Mouse (Mus musculus): ENCODE results near the gene Sirpa. TPM values are rescaled to one million over a fixed set of nuclear protein-coding genes. Genes with fewer than 3 reads are reported as not detected.
A peak's percentile ranks its signal among the peaks of the same experiment; 100 is the strongest.

The Sirpa gene
- polyA plus RNA-seq, 1 experiment from 2014 or later = 12.8 TPM

DNA sequence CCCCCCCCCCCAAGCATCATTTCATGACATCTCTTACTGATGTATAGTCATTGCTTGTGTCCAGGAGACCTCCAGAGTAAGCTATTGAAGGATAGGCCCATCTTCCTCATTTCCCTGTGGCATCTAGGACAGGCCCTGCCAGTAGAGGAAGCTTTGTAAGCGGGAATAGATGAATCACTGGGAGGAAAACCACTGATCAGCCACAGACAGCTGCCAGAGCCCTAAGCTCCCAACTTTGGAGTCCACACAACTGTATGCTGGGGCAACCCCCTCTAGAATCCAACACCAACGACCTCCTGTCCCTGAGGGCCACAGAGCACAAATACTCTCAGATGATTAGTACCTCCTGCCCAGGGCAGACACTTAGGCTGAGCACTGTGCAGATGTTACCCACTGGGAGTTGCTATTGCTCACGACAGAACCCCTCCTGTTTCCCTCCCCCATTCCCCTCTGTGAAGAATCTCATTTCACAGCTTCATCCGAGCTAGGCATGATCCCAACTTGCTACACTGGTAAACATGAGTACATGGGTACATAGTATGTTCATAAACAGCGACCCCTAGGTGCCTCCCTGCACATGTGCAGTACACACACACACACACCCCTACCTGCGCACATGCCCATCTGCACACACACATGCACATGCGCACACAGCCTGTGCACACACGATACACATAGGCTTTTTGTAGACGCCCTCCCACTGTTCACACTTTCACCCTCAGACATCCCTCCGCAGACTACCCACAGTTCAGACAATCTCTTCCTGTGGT is 9.4 kb downstream of the Sirpa start:
- no peaks in the 10 kb centered on the region for H3K9me3 ChIP-seq
- WGBS = 79% methylated on average over 10 of the region's 10 CpGs
- H3K27me3 ChIP-seq (ENCODE audit: insufficient read depth, poor library complexity, severe bottlenecking) = no peaks in the 10 kb centered on the region
- H3K27ac ChIP-seq = no peak overlapping the region
- no peaks in the 10 kb centered on the region for H3K36me3 ChIP-seq
- no peak overlapping the region for H3K4me3 ChIP-seq
- DNase-seq (ENCODE audit: low spot score) = no peak
- H3K4me1 ChIP-seq = peaks cover 65% of the 10 kb centered on the region

DNA sequence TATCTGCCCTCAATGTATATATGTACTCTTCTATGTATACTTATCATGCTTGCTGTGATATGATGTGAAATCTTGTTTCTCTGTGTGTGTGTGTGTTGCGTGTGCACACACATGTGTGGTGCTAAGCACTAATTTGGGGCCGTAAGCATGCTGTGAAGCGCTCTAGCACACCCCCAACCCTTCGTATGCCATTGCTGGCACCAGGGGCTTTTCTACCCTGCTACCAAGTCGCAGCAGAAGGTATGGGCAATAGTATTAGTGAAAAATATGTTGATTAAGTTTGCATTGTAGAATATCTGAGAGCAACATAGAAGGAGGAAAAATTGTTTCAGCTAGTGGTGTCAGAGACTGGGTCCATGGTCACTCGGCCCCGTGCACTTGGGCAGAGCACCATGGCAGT is 10.2 kb downstream of the Sirpa start:
- WGBS = 91% methylated on average over 7 of the region's 7 CpGs
- Histone ChIP-seq H3K27me3 (ENCODE audit: insufficient read depth, poor library complexity, severe bottlenecking) (no peaks in the 10 kb centered on the region), H3K27ac (no peak overlapping the region), H3K9me3 (no peaks in the 10 kb centered on the region), H3K36me3 (no peaks in the 10 kb centered on the region), H3K4me3 (no peak overlapping the region), H3K4me1 (peaks cover 63% of the 10 kb centered on the region)
- no peak for DNase-seq (ENCODE audit: low spot score)

DNA sequence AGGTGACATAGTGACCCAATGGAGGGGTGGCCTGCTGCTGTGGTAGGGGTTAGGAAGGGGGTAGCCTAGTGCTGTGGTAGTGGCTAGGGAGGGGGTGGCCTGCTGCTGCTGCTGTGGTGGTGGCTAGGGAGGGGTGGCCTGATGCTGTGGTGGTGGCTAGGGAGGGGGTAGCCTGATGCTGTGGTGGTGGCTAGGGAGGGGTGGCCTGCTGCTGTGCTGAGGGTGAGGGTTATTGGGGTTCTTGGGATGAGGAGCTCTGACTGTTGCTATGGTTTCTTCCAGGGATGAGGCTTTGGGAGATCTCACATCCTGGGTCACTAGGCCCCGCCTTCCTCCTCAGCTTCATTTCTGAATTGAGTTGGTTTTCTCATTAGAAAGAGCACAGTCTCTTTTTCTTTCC is 10.9 kb downstream of the Sirpa start:
- no peak overlapping the region for H3K27ac ChIP-seq
- DNase-seq (ENCODE audit: low spot score) = peak; percentile 82
- peaks cover 56% of the 10 kb centered on the region for H3K4me1 ChIP-seq
- H3K9me3 ChIP-seq = no peaks in the 10 kb centered on the region
- H3K4me3 ChIP-seq = no peak overlapping the region
- H3K36me3 ChIP-seq = no peaks in the 10 kb centered on the region
- H3K27me3 ChIP-seq (ENCODE audit: insufficient read depth, poor library complexity, severe bottlenecking) = no peaks in the 10 kb centered on the region
- WGBS = 100% methylated on average over 1 of the region's 1 CpGs

DNA sequence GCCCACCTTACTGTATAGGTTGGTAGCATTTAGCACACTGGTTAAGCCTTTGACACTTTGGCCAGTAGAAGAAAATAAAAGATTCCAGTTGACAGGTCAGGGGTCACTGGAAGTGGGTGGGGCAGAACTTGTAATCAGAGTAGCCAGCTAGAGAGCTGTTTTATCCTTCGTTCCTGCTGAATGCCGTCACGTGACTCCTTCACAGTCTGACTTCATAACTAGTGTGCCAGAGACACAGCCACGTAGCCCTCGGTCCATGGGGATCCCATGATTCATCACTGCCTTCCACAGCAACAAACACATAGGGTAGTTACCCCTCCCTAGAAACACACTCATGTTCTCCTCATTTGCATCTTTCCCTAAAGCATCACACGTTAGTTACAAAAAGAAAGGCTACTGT is 11.4 kb downstream of the Sirpa start:
- Histone ChIP-seq H3K4me3 (no peak overlapping the region), H3K27ac (no peak overlapping the region), H3K27me3 (ENCODE audit: insufficient read depth, poor library complexity, severe bottlenecking) (no peaks in the 10 kb centered on the region), H3K36me3 (peaks cover 2% of the 10 kb centered on the region; the same call in 1 of the 2 replicates), H3K9me3 (no peaks in the 10 kb centered on the region), H3K4me1 (peaks cover 51% of the 10 kb centered on the region)
- no peak for DNase-seq (ENCODE audit: low spot score)
- 26% methylated on average over 6 of the region's 6 CpGs for WGBS

DNA sequence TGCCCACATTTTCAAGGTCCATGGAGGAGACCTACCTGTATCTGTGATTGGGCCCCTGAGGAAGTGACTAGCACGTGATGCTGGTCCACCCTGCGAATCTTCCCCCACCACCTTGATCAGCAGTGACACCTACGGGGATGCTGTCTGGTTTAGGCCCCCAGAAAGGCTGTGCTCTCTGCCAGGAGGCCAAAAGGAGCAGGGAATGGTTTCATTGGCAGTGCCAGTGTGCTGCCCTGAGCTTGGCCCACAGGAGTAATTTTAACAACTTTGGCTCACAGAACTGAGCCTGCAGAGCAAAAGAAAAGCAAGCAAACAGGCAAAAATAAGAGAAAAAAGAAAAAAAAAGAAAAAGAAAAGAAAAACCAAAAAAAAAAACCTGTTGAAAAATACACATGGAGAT is 13.2 kb downstream of the Sirpa start:
- peaks cover 19% of the 10 kb centered on the region for H3K36me3 ChIP-seq
- H3K27me3 ChIP-seq (ENCODE audit: insufficient read depth, poor library complexity, severe bottlenecking) = no peaks in the 10 kb centered on the region
- peaks cover 40% of the 10 kb centered on the region for H3K4me1 ChIP-seq
- no peak overlapping the region for H3K4me3 ChIP-seq
- no peaks in the 10 kb centered on the region for H3K9me3 ChIP-seq
- no peak overlapping the region for H3K27ac ChIP-seq
- no peak for DNase-seq (ENCODE audit: low spot score)
- WGBS = 74% methylated on average over 3 of the region's 3 CpGs

DNA sequence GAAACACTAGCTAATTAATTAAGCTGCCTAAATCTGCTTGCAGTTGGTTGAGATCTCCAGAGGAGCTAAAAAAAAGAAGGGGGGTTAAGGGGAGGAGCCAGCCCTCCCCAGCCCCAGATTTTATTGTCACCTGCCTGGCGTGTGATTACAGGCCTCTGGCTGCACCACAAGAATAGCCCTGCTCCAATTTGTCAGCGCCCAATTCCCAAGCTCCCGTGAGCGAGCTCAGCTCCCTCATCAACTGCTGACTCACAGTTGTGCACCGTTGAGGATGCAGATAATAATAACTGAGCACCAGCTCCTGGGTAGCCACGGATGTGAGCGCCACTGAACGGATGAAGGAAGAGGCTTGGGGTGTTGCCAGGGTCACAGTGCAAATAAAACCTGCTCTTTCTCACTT is 13.6 kb downstream of the Sirpa start:
- Histone ChIP-seq H3K36me3 (peaks cover 23% of the 10 kb centered on the region), H3K9me3 (no peaks in the 10 kb centered on the region), H3K27me3 (ENCODE audit: insufficient read depth, poor library complexity, severe bottlenecking) (no peaks in the 10 kb centered on the region), H3K27ac (no peak overlapping the region; the same call in 1 of the 2 replicates), H3K4me1 (peaks cover 35% of the 10 kb centered on the region), H3K4me3 (no peak overlapping the region)
- DNase-seq (ENCODE audit: low spot score) = no peak
- 29% methylated on average over 8 of the region's 8 CpGs for WGBS

DNA sequence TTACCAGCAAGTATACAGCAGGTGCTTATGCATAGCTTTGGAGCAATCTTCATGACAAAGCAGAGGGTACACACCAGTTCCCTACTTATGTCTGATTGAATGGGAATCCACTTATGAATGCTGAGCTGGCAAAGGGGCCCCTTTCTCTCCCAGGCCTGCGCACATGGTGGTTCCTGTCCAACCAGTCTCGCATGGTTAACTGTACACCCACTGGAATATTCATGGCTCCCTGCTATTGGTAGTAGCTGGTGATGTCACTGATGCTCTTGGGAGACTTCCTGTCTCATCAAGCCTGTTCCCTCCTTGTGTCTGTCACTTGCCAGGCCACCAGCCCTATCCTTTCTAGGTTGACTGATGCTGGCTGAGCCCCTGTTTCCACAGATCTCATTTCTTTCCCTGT is 14.3 kb downstream of the Sirpa start:
- WGBS = 89% methylated on average over 2 of the region's 2 CpGs
- peaks cover 23% of the 10 kb centered on the region for H3K36me3 ChIP-seq
- no peaks in the 10 kb centered on the region for H3K27me3 ChIP-seq (ENCODE audit: insufficient read depth, poor library complexity, severe bottlenecking)
- peaks cover 32% of the 10 kb centered on the region for H3K4me1 ChIP-seq
- no peak overlapping the region for H3K27ac ChIP-seq
- DNase-seq (ENCODE audit: low spot score) = no peak
- H3K4me3 ChIP-seq = no peak overlapping the region
- H3K9me3 ChIP-seq = no peaks in the 10 kb centered on the region

DNA sequence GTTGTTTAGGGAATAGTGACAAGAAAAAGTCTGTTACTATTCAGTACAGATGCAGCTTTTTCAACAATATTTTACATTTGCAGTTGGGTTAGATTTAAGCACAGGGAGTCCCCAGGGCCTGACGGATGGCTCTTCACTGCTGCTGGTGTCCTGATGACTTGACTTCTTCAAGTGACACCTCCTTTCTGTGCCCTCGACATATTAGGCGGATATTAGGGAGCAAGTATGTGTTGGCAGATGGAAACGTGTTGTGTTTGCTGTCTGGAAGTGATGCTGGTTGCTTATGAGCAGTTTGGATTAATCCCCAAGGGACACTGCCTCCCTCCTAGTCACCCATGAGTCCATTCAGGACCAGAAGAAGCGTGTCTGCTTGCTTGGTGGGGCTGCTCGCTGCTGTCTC is 21.3 kb downstream of the Sirpa start:
- H3K36me3 ChIP-seq = peaks cover 44% of the 10 kb centered on the region
- DNase-seq (ENCODE audit: low spot score) = no peak
- 69% methylated on average over 6 of the region's 6 CpGs for WGBS
- 0 out of 2 replicates have a peak, but pooled peaks cover 2% of the 10 kb centered on the region for H3K9me3 ChIP-seq
- peaks cover 9% of the 10 kb centered on the region for H3K4me1 ChIP-seq
- H3K4me3 ChIP-seq = no peak overlapping the region
- no peak overlapping the region for H3K27ac ChIP-seq
- H3K27me3 ChIP-seq (ENCODE audit: insufficient read depth, poor library complexity, severe bottlenecking) = no peaks in the 10 kb centered on the region

DNA sequence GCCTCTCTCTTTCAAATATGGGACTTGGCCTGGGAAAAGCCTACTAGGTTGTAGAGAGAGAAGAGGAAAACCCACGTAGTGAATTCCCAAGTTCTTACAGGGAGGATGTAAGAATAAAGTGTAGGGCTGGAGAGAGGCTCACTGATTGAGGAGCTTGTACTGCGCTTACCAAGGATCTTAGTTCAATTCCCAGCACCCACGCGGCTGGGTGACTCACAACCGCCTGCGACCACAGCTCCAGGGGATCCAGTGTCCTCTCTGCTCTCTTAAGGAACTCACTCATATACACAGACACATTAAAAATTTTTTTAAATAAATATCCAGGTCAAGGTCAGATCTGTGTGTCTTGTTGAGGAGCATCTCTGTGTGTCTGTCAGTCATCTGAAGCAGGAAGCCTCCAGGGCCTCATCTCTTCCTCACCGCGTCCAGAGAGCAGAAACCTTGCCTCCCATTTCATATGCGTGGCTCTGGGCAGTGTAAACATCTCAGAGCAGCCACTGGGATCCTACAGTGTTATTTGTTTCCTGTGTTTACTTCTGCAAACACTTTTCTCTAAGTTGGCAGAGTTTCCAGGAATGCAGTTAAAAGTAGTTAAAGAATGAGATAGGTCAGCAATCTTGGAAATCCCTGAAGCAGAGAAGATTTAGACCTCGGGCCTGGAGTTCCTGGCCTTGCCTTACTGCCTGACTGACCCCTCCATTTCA is 22.0 kb downstream of the Sirpa start:
- peaks cover 11% of the 10 kb centered on the region for H3K4me1 ChIP-seq
- H3K27ac ChIP-seq = no peak overlapping the region
- no peaks in the 10 kb centered on the region for H3K27me3 ChIP-seq (ENCODE audit: insufficient read depth, poor library complexity, severe bottlenecking)
- WGBS = 91% methylated on average over 10 of the region's 10 CpGs
- 0 out of 2 replicates have a peak, but pooled peaks cover 2% of the 10 kb centered on the region for H3K9me3 ChIP-seq
- peaks cover 39% of the 10 kb centered on the region for H3K36me3 ChIP-seq
- H3K4me3 ChIP-seq = no peak overlapping the region
- no peak for DNase-seq (ENCODE audit: low spot score)

DNA sequence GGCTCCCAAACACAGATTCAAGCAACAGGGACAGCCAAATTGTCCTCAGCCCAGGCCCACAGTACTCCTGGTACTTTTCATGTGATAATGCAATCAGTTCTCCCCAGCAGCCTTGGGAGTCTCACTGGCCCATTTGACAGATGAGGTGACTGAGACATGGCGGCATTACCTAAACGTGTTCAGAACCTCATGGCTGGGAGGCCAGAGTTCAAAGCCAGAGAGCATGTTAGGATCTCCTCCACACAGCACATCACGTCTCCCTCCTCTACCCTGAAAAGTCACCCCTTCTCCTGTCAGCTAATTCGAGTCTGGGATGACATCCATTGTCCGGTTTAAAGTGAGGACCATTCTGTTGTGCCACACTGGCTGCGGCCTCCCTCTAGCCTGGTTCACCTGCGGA is 27.5 kb downstream of the Sirpa start:
- DNase-seq (ENCODE audit: low spot score) = peak; percentile 59
- Histone ChIP-seq H3K4me3 (no peak overlapping the region), H3K27ac (no peak overlapping the region), H3K36me3 (peaks cover 27% of the 10 kb centered on the region), H3K9me3 (0 out of 2 replicates have a peak, but pooled peaks cover 2% of the 10 kb centered on the region), H3K27me3 (ENCODE audit: insufficient read depth, poor library complexity, severe bottlenecking) (no peaks in the 10 kb centered on the region), H3K4me1 (peaks cover 26% of the 10 kb centered on the region)
- 85% methylated on average over 7 of the region's 7 CpGs for WGBS

DNA sequence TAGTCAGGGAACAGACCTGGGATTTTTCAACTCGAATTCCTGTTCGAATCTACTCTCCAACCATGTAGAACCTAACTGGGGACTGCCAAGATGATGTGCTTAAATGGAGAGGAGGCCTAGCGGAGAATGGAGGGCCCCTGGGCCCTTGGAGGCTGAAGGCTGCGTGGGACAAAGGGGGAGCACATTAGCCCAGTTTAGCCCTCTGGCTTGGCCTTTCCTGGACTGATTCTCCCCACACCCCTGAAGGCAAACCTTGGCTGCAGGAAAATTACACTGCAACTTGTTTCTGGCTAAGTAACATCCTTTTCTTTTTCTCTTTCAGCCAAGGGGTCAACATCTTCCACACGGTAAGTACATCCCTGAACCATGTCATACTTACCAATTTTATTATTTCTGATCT is 28.2 kb downstream of the Sirpa start:
- no peak for DNase-seq (ENCODE audit: low spot score)
- 81% methylated on average over 5 of the region's 5 CpGs for WGBS
- H3K9me3 ChIP-seq = no peaks in the 10 kb centered on the region
- no peaks in the 10 kb centered on the region for H3K27me3 ChIP-seq (ENCODE audit: insufficient read depth, poor library complexity, severe bottlenecking)
- H3K4me1 ChIP-seq = peaks cover 29% of the 10 kb centered on the region
- peaks cover 20% of the 10 kb centered on the region for H3K36me3 ChIP-seq
- H3K27ac ChIP-seq = no peak overlapping the region
- H3K4me3 ChIP-seq = no peak overlapping the region

DNA sequence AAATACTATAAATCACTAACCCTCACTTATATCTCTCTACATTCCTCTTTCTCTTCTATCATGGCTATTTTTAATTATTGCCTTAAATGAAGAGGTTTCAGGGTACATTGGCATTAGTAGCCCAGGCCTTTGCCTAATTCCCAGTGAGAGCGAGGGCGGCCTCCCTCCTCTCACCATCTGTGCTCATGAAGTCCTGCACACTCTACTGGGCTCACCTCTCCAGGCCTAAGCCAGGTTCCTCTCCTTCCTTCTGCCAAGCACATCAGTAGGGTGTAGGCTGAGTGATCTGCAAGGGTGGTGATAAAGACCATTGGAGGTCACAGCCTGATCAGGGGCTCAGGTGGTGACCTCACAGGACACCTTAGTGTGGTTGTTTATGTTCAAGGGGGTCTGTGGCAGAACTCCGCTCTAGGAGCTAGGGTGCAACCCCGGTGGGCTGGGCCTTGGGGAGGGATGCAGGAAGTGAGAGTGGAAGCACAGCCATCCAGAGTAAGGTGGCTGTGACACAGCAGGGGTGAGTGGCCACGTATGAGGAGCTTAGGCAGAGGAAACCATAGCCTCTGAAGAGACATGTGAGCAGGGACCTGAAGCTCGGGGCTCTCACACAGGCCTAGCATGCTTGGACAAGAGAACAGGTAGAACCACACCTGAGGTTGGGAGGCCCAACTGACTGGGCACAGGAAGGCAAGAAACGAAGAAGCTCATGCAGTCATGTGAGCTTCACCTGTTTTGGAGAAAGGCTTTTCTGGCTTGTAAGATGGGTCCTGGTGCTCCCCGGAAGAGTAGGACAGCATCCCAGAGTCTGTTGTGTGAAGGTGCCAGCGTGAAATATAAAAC is 29.2 kb downstream of the Sirpa start:
- Histone ChIP-seq H3K27me3 (ENCODE audit: insufficient read depth, poor library complexity, severe bottlenecking) (no peaks in the 10 kb centered on the region), H3K4me1 (peaks cover 34% of the 10 kb centered on the region), H3K9me3 (no peaks in the 10 kb centered on the region), H3K4me3 (no peak overlapping the region), H3K27ac (no peak overlapping the region), H3K36me3 (peaks cover 16% of the 10 kb centered on the region)
- DNase-seq (ENCODE audit: low spot score) = peak; percentile 60
- WGBS = 85% methylated on average over 9 of the region's 9 CpGs

DNA sequence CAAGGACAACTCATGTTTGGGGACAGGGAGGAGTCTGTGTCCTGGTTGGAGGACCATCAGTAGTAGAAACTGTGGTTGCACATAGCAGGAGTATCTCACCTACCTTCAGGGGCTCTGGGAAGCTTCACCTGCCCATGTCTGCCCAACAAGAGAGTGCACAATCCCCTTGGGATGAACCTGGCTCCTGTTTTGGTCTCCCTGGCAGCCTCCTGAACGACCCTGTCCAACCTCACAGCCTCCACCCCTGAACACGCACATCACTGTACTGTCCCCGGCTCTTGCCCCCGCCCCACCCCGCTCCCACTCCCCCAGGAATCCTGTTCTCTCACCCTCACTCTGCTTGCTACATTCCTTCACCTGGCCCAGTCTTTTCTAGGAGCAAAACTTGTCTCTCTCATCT is 30.3 kb downstream of the Sirpa start:
- Histone ChIP-seq H3K27me3 (ENCODE audit: insufficient read depth, poor library complexity, severe bottlenecking) (no peaks in the 10 kb centered on the region), H3K36me3 (peaks cover 16% of the 10 kb centered on the region), H3K4me3 (no peak overlapping the region), H3K27ac (no peak overlapping the region), H3K4me1 (peaks cover 39% of the 10 kb centered on the region), H3K9me3 (no peaks in the 10 kb centered on the region)
- peak; percentile 57 for DNase-seq (ENCODE audit: low spot score)
- 84% methylated on average over 5 of the region's 5 CpGs for WGBS
